Mouse (Mus musculus) frontal cortex, postnatal 36 days (tissue): ENCODE measurements at regions not wholly inside any gene's neighbourhood (a gene's known extent, or its start where the extent isn't known, plus 50 kb on each side); places are given as distances from the start of the nearest gene placed in this dataset.
A peak's percentile ranks its signal among the peaks of the same experiment; 100 is the strongest.

ENCODE experiments used
- DNase-seq, 2 experiments: peaks; one replicate each; pipeline ENCODE4 v3.0.0; 2022; ENCODE audit warnings: low spot score in 2 of 2

- DNase-seq = no peak
These were observed 225.0 kb downstream of the Tex36 start for GRCm38 (mm10) chr7:133376833-133377484.

- DNase-seq = no peak
These were observed 229.3 kb downstream of the Tex36 start for GRCm38 (mm10) chr7:133372695-133373094.

- DNase-seq = no peak
These were observed 231.4 kb downstream of the Tex36 start for GRCm38 (mm10) chr7:133370542-133370941.

- DNase-seq = no peak
These were observed 237.4 kb downstream of the Tex36 start for GRCm38 (mm10) chr7:133364601-133365000.

GRCm38 (mm10) chr7:133328717-133329116 lies 204.6 kb upstream of the Ctbp2 start:
- DNase-seq = no peak

GRCm38 (mm10) chr7:133325548-133326190 lies 201.5 kb upstream of the Ctbp2 start:
- DNase-seq = no peak

- DNase-seq = no peak
These were observed 199.8 kb upstream of the Ctbp2 start for GRCm38 (mm10) chr7:133323955-133324354.

- no peak for DNase-seq
These were observed 193.4 kb upstream of the Ctbp2 start for GRCm38 (mm10) chr7:133317511-133317910.

GRCm38 (mm10) chr7:133316701-133317475 lies 192.7 kb upstream of the Ctbp2 start:
- no peak for DNase-seq

GRCm38 (mm10) chr7:133315197-133316029 lies 191.3 kb upstream of the Ctbp2 start:
- DNase-seq = no peak

- no peak for DNase-seq
These were observed 189.0 kb upstream of the Ctbp2 start for GRCm38 (mm10) chr7:133313115-133313514.

GRCm38 (mm10) chr7:133311116-133311801 lies 187.1 kb upstream of the Ctbp2 start:
- no peak for DNase-seq

- DNase-seq = no peak
These were observed 180.3 kb upstream of the Ctbp2 start for GRCm38 (mm10) chr7:133304461-133304860.

GRCm38 (mm10) chr7:133290471-133290870 lies 166.3 kb upstream of the Ctbp2 start:
- DNase-seq = no peak

GRCm38 (mm10) chr7:133288236-133288635 lies 164.1 kb upstream of the Ctbp2 start:
- DNase-seq = peak; percentile 36 to 62

- DNase-seq = no peak
These were observed 162.7 kb upstream of the Ctbp2 start for GRCm38 (mm10) chr7:133286836-133287235.

GRCm38 (mm10) chr7:133286216-133286615 lies 162.1 kb upstream of the Ctbp2 start:
- no peak for DNase-seq

- DNase-seq = peak; percentile 15 to 41
These were observed 138.0 kb upstream of the Ctbp2 start for GRCm38 (mm10) chr7:133262161-133262560.

GRCm38 (mm10) chr7:133259143-133259542 lies 135.0 kb upstream of the Ctbp2 start:
- no peak for DNase-seq

- DNase-seq = no peak
These were observed 132.7 kb upstream of the Ctbp2 start for GRCm38 (mm10) chr7:133256831-133257230.

GRCm38 (mm10) chr7:133244601-133245000 lies 120.4 kb upstream of the Ctbp2 start:
- DNase-seq = peak; percentile 38 to 79
